Mouse (Mus musculus): ENCODE data around the gene Dnah17.

Gene Dnah17

DNA sequence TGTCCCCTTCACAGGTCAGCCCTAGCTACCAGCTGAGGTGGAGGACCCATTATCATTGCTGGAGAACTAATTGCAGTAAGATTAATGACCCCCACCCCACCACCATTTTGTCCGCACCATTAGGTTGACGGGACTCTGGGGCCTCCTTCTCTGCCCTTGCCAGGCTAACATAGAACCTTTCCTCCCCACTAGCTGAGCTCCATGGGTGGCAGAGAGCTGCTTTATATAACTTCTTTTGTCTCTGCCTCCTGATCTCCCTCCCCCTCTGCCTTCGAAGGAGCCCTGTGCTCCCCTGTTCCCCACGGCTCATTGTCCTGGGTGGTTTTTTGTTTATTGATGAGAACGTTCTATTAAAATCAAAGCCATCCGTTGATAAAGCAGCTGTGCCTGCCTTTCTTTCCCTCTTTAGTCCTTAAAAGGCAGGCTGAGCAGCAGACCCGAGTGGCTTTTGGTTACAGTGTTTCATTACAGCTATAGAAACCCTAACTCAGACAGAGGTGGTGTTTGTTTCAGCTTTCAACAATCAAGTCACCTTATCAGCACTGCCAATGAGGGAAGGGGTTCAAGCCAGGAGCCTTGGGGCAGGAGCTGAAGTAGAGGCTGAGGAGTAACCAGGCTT lies 12.2 kb upstream of the Dnah17 start:
- no peak for DNase-seq

DNA sequence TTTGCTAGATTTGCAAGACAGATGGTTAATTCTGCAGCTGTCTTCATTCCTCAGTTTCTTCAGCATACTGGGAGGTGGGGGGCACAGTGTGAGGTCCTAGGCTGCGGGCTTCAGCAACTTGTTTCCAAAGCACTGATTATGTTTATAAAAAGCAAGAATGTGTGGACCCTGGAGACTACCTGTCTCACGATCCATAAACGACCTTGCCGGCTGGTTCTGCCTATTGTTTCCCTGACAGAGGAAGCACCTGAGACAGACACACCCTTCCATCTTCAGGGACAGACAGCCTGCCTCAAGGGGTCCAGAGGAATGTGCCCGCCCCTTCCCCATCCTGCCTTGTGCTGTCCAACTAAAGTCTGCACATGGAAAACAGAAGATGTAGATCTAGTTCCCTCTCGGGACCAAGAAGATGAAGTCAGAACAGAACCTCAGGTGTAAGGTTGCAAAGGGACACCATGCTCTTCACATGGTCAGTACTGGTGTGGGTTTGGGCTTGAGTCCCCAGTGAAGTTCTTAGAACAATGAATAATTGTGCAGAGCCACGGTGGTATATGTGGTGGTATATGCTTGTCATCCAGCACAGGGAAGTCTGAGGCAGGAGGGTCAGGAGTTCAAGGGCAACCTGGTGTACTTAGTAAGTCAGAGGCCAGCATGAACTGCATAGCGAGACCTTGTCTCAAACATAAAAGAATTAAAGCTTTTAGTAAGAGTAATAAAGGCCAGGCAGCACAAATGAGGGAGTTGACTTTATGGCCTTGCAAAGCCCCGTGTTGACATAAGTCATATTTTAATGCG lies 10.5 kb upstream of the Dnah17 start:
- no peak for DNase-seq

DNA sequence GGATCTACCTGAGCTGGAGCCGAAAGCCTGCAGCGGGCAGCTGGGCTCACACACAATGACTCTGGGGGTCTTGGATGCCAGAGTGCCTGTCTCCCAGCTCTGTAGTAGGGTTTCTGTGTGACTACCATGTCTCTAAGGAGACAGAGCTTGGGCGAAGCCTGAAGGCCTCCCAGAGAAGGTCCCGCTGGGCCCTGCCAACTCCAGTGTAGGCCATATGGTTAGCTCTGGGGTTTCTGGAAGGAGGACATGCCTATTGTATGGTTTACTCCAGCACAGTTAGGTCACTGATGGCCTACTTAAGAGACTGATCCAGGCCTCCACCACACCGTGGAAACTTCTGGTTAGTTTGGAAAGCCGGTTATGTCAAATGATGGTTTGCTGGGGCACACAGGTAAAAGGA lies 7.9 kb upstream of the Dnah17 start:
- DNase-seq = peak; percentile 67 to 75

DNA sequence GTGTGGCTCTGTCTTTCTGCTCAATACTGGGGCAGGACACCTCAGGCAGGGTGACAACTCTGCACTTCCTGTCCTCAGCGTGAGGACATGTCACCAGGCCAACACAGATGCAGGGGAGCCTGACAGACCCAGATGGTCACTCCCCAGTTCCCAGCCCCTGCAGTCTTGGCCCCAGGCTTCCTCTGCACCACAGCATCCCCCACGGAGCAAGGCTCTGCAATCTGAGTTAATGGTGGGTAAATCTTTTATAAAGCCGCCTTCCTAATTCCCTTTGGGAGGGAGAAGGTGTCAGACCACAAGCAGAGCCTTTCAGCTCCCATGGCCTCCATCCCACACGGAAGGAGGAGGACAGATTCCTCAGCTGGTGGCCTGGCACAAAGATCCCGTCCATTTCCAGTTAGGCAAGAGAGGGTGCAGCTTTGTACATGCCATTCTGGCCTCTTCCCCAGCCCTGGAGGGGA lies 5.8 kb upstream of the Dnah17 start:
- DNase-seq = peak; percentile 41 to 52

DNA sequence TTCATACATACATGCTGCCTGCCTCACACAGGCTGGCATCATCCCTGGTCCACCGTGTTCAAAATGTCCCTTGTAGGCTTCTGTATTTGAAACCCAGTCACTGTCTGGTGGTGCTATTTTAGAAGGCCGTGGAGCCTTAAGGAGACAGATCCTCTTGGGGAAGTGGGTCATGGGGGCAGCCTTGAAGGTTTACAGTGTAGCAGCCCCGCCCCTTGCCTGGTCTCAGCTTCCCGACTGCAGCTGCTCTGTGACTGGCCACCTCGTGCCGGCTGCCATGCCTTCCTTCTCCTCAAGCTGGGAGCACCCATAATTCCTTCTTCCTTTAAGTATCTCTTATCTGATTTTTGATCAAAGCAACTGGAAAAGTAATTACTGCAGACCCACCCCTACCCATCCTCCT lies 4.8 kb upstream of the Dnah17 start:
- DNase-seq = no peak

DNA sequence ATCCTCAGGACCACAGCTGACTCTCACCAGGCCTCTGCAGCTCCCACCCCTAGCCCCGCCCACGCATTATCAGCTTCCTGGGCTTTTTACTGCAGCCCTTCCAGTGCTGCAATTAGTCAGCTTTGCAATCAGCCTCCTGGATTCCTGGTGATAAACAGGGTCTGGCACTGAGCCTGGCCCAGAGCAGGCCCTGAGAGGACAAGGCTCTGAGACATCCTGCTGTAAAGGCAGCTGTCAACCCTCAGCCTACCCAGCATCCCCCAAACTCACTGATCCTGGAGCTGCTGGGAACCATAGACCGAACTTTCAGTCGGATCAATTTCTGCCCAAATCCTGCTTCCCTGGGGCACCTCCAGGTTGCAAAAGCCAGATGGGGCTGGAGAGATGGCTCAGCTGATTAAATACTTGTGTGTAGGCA lies 3.3 kb upstream of the Dnah17 start:
- peak; percentile 46 to 52 for DNase-seq

DNA sequence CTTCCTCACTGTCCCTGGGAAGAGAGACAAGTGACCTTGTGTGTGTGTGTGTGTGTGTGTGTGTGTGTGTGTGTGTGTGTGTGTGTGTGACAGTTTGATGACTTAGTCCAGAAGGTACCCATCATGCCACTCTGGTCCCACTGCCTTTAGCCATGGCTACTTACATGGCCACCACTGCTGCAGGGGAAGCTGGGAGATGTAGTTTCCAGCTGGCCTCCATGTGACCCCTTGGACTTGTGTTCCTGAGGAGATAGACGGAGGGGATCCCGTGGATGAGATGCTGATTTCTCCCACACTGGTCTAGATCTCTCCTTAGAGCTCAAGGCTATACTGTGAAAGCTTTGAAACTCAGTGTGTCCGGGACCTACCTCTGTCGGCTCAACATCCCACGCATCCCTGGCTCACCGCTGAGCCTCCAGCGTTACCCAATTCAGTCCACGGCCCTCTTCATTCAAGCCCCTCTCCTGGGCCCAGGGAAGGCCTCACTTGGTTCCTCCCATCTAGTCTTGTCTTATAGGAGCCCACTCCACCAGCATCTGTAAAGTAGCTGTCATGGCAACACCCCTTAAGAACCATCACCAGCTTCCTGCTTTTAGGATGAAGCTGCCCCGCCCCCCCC lies 2.8 kb upstream of the Dnah17 start:
- no peak for DNase-seq

DNA sequence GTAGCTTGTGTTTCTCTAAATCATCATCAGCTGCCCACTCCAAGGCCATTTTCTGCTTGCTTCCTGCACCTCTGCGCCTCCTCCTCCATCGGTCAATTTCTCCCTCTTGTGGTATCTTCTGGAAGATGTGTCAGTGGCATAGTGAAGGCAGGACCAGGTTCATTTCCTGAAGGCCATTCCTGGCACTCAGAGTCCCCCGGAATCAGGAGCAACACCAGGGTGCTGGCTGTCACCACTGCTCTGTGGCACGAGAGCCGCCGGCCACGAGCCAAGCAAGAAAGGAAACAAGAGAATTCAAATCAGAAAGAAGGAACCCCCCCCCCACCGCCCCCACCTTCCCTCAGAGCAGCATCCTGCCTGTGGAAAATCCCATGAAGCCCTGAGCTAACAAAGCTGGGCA lies 1.7 kb upstream of the Dnah17 start:
- DNase-seq = peak in 1 of 2 experiments; percentile 17

DNA sequence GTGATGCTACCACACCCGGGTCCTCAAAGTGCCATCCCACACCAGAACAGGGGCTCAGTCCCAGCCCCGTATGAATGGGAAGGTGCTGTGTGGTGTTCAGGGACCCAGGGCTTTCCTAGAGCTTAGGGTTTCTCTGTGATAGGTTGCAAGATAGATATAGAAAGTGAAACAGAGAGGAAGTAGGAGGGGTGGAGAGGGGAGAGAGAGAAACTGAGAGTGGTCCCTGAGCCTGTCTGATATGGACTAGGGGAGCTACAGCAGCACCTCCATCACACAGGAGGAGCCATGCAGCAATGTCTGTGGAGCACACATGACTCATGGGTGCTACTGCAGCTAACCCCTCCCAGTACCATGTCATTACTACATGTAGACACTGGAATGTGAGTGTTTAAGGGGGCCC lies 622 bp downstream of the Dnah17 start:
- no peak for DNase-seq

DNA sequence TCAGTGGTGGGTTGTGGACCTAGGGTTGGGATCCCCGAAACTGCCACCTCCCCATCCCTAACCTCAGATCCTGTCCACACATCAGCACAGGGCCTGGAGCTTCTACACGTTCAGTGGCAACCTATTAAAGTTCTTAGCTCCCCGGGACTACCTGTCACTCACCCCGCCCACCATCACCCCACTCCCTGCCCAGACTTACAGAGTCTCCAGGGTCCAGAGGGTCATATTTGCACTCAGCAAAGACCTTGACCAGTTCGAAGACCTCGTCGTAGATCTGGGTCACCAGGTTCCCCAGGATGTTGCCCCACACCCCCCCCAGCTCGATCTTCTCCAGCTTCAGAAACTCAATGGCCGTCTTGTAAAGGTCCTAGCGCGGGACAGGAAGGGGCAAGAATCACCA lies 8.8 kb downstream of the Dnah17 start:
- no peak for DNase-seq

DNA sequence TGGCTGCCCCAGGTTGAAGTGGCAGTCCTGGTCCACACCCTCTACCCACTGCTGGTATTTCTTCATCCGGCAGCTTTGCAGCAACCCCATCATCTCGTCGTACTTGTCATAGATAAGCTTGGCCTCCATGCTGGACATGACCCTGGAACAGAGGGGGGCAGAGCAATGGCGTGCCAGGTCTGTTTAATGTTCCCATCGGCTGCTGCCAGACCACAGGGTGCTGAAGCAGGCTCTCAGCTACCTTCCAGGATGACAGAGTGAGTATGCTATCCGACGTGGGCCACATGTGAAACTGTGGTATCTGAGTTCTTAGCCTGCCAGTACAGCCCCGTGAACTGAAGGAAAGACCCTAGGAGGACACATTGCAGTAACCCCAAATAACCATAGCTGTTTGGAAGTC lies 11.7 kb downstream of the Dnah17 start:
- DNase-seq = no peak

DNA sequence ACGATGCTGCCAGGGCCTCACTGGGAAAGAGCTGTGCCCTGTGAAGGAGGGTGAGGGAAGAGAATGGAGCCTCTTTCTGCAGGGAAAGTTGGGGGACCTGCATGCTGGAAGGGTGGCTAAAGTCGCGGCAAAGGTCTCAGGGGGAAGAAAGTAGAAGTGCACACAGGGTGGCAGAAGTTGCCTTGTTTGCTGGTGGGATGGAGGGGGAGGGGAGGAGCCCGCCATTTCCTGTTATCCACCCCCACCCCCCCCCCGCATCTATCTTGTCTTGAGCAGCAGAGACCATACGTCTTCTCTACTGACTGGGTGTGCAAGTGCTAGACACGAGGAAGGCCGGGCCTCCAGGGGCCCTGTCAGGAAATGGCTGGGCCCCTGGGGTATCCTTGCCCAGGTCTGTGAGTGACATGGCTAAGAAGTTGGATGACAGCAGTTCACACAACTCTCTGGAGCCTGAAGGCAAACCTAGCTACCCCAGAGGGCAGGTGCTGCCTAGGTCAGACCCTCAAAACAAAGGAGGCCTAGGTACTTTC lies 15.8 kb downstream of the Dnah17 start:
- DNase-seq = no peak

DNA sequence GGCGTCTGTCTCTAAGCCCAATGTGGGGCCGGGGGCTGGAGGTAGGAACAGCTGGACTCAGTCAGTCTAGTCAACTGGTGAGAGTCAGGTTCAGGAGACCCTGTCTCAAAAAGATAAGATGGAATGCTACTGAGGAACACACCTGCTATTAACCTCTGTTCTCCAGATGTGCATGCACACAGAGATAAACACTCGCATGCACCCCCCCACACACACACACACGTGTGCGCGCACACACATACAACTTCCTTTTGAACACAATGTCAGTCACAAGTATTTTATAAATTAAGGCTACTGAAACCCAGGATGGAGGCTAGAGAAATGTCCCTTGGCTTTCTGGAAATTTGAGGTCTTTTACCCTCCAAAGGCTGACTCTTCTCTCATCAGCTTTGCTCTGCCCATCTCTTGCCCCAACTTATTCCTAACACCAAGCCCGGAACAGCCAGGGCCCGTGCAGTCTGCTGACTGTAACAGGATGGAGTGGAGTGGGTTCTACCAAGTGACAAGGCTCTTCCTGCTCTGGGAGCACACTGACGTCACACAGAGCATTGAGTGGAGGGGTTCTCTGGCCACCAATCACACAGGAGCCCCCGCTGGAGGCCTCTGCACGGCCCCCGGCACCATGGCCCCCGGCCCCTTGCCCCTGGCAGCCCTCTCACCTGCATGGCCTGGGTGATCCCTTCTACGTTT lies 16.8 kb downstream of the Dnah17 start:
- no peak for DNase-seq

DNA sequence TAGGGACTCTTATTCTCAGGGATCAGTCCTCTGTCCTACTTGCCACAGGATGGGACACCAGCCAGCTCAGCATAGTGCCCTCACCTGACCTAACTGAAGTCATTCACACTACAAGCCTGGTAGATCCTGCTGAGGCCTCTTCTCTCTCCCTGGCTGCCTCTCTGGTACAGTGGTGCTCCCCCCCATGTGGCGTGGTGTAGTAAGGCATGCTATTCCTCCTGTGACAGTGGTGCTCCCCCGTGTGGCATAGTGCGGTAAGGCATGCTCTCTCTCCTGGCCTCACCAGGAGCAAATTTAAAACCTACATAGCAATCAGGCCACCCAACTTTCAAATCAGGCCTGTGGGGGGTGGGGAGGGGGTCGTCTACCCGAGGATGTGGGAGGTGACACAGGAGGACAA lies 26.4 kb downstream of the Dnah17 start:
- DNase-seq = peak; percentile 77 to 81

DNA sequence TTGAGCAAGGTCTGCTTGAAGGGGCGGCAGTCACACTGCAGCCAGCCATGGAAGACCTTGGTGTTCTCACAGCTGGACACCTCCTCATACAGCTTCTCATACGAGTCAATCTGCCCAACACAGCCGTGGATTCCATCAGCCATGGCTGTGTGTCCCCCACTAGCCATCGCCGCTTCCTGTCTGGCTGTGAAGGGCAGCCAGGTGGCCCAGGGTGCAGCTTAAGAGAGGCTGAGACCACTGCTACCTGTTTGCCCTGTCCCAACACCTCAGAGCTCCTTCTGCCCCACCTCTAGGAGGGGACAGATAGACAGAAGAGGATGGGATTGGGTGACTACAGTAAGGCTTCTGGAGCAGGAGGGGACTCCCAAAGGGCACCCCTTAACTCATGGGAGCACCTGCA lies 27.1 kb downstream of the Dnah17 start:
- DNase-seq = peak in 1 of 2 experiments; percentile 14

DNA sequence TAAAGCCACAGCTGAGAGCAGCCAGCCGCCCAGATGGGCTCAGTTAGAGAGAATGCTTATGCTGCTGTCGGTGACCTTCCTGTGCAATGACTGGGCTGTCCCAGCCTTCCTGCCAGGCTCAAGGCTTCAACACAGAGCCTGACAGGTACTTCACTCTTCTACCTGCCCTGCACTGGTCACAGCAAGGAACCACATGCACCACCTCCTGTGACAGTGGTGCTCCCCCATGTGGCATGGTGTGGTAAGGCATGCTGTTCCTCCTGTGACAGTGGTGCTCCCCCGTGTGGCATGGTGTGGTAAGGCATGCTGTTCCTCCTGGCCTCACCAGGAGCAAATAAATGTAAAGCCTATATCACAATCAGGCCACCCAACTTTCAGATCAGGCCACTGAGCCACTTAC lies 27.6 kb downstream of the Dnah17 start:
- DNase-seq = peak; percentile 74 to 89

DNA sequence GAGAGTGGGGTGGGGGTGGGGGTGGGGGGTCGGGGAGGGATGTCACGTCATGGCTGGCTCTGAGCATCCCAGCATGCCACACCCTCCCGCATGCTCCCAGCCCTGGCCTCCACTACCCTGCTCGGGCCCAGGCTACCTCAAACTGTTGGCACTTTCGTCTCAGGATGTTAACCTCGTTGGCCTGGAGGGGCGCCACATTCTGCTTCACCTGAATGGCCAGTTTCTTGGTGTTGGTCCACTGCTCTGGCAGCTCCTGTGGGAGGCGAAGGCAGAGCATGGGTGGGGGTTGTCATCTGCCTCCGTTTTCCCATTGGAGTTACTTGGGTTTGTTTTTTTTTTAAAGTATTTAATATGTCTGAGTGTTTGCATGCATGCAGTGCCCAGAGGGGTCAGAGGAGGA lies 29.3 kb downstream of the Dnah17 start:
- DNase-seq = no peak

DNA sequence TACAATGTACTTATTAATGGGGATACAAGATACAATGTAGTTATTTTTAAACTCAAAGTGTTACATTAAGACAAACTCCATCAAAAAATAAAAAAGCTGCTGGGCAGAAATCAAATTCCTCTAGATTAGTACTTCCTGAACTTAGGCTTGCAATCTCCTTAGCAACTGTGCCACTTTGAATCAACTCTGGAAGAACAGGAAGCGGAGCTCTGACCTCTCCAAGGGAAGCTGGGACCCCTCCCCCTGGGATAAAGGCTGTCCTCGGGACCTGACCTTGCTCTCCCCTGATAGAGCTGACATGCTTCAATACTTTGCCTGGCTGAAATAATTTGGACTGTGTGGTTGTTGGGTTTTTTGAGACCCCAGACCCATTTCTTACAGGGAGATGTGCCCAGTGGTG lies 33.7 kb downstream of the Dnah17 start:
- no peak for DNase-seq

DNA sequence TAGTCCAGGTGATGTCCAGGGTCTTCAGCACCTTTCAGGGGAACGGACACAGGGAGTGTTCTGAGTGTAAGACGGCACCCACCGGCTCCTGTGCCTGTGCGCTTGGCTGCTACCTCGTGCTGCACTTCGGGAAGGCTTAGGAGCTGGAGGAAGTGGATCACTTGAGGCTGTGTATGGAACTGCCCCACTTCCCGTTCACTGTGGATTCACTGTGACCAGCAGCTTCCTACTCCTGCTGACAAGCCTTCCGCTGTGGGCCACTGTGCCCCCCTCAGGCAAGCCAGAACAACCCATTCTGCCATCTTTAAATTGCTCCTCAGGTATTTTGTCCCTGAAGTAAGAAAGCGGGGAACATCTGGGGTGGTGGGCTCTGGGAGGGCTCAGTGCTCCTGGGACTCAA lies 35.4 kb downstream of the Dnah17 start:
- no peak for DNase-seq

DNA sequence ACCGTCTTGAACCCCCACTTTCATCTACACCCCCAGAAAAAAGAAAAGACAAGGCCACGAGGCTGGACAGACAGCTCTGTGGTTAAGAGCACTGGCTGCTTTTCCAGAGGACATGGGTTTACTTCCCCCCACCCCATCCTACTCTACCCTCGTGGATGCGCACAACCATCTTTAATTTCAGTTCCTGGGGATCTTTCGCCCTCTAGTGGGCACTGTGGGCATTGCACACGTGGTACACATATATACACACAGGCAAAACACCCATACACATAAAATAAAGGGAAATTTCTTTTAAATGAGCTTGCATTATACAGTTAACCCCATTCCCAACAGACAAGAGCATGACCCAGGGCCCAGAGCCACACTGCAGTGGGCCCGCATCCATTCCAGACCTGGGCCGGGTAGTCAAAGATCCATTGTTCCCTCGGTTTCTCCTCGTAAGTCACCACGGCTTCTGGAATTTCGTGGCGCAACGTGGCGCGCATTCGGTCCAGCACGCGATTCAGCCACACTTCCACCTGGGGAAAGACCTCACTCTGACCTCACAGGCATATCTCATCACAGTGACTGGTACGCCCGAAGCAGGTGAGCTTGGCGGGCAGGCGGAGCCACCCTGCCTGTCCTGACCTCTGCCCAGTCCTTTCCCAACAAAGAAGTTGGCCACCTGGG lies 39.3 kb downstream of the Dnah17 start:
- no peak for DNase-seq

DNA sequence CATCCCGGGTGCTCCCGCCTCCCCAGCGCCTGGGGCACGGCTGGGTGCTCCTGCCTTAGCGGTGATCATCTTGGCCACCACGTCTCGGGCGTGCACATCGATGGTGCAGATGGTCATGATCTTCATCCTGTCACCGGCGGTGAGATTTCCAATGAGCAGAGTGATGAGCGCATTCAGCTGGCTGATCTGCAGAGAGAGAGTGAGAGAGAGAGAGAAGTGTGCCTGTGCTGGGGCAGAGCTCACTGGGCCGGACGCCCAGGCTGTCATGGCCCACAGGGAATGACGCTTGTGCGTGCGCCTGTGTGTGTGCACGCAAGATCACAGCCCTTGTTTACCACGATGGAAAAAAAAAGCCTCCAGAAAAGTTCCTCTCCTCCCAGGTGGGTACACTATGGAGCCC lies 41.5 kb downstream of the Dnah17 start:
- DNase-seq = no peak

DNA sequence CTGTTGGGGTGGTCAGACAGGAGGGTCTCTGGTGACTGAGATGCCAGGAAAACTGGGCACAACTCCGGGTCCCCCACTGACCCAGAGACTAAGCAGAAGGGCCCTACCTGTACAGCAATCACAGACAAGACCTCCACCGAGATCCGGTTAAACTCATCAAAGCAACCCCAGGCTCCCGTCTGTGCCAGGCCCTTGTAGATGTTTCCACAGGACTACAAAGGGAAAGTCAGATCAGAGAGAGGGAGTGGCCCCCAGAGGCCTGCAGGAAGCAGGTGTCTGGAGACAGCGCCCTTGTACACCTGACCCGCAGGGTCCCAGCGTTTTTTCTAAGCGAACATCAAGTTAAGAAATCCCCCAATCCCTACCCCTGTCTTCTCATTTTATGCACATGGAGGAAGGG lies 44.5 kb downstream of the Dnah17 start:
- DNase-seq = no peak

DNA sequence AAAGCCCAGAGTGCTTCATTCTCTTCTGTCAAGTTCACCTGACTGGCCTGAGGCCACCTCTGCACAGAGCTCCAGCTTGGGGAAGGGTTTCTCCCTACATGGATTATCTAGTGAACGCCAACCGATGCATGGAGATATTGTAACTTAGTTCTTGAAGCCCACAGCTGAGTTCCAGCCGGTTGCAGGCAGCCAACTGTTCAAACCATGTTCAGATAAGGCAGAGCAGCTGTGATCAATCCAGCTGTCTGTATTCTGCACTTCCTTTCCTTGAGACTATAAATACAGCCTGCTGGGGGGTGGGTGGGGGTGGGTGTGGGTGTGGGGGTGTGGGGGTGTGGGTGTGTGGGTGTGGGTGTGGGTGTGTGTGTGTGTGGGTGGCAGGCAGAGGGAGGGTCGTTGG lies 45.3 kb downstream of the Dnah17 start:
- no peak for DNase-seq

Measured in cerebellum, adult 18-20 months (tissue).